Mouse (Mus musculus) lung, postnatal 0 days (tissue): ENCODE measurements around the gene Scrn3. TPM values are rescaled to one million over a fixed set of nuclear protein-coding genes. Genes with fewer than 3 reads are reported as not detected.

ENCODE experiments used
- ATAC-seq: fragments of 200-750 bp; cut with Nextera tagmentation; 2 replicates; pipeline ENCODE4 v1.8.0; 2017; ENCODE audit warnings: moderate library complexity
- DNase-seq: peaks from one replicate; pipeline ENCODE4 v3.0.0-alpha.2; 2016; ENCODE audit warnings: low spot score
- H3K27ac ChIP-seq: fragments of 300-500 bp; sonication (generic); 2 replicates; pipeline ENCODE4 v1.5.1; 2014; ENCODE audit warnings: antibody characterized with exemption, mild to moderate bottlenecking, low read length, mixed read lengths
- H3K27me3 ChIP-seq: fragments of 300-500 bp; sonication (generic); replicated peaks from 2 replicates; pipeline ENCODE4 v1.6.1; 2014; ENCODE audit warnings: low read length, mixed read lengths; ENCODE audit not compliant: insufficient read depth
- H3K36me3 ChIP-seq: fragments of 300-500 bp; sonication (generic); 2 replicates; pipeline ENCODE4 v1.6.1; 2014; ENCODE audit warnings: low read length, mixed read lengths; ENCODE audit not compliant: insufficient read depth
- H3K4me1 ChIP-seq: fragments of 300-500 bp; sonication (generic); 2 replicates; pipeline ENCODE4 v1.6.1; 2014; ENCODE audit warnings: antibody characterized with exemption, low read depth, low read length, mixed read lengths; ENCODE audit not compliant: insufficient read depth
- H3K4me2 ChIP-seq: fragments of 300-500 bp; sonication (generic); replicated peaks from 2 replicates; pipeline ENCODE4 v1.6.1; 2014; ENCODE audit warnings: low read depth, mild to moderate bottlenecking, low read length, moderate library complexity, mixed read lengths
- H3K4me3 ChIP-seq: fragments of 300-500 bp; sonication (generic); 2 replicates; pipeline ENCODE4 v1.5.1; 2014; ENCODE audit warnings: low read depth, low read length
- H3K9ac ChIP-seq: fragments of 300-500 bp; sonication (generic); replicated peaks from 2 replicates; pipeline ENCODE4 v1.6.1; 2014; ENCODE audit warnings: low read depth, mild to moderate bottlenecking
- H3K9me3 ChIP-seq: fragments of 300-500 bp; sonication (generic); 2 replicates; pipeline ENCODE4 v1.6.1; 2016; ENCODE audit warnings: low read length, mixed read lengths
- CTCF ChIP-seq: IDR thresholded peaks from 2 replicates; pipeline ENCODE4 v1.5.1; 2016; ENCODE audit warnings: antibody characterized with exemption, mild to moderate bottlenecking
- EP300 ChIP-seq: IDR thresholded peaks from 2 replicates; pipeline ENCODE4 v1.6.1; 2016; ENCODE audit warnings: antibody characterized with exemption, mild to moderate bottlenecking, control low read depth
- WGBS: fragments of 180-500 bp; shearing (Covaris S2); extraction: QIAGEN DNeasy Blood & Tissue Kit; methylation state at CpG from one replicate; pipeline ENCODE4 v1.1.7; 2014; 5-methylcytosine and 5-hydroxymethylcytosine counted together
- polyA plus RNA-seq: library from polyadenylated mRNA; unstranded; fragments of >200 nt; fragmentation: Nextera tagmentation; extraction: Ambion mirVana; gene quantifications from 2 replicates; pipeline ENCODE4 v1.2.1, GENCODE M21; 2015

The Scrn3 gene
- polyA plus RNA-seq, result 10.9 and 12.8 TPM in 2 replicates

DNA sequence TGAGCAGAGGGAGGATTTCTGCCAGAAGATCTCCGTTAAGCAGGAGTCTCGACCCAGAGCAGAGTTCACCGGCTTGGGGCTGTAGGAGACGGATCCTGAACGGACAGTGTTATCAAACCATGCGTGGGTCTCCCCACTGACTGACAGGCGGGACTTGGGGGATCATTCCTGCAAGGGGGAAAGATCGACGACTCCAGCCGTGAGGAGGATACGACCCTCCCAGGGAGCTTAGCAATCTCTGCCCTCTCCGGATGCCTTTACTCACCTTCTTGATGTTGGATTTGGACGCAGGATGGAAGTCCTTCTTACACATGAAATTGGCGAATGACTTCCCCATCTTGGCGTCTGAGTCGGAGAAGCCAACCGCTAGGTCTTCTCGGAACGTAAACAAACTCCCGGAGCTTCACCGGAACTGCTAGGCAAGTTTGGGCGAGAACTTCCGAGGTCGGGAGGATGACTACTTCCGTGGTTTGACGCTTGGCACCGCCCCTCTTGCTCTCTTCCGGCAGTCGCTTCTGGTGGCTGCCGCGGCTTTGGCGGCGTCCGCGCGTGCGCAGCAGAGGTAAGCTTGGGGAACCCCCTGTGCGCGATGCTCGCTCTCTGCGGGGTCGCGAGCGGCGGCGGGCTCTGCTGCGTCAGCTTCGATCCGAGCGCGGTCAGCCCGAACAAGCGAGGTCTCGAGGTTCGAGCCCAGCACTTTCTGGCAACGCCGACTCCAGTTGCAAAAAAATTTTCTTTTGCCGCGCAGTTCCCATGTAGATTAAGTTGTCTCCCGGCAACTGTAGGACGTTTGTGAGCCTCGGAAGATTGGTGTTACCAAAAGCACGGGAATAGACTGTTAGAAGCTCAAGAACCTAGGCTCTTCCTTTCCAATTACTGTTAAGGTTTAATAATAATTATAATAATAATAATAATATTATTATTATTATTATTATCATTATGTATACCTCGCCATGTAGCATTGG is at the start of gene Scrn3, which contains the start of gene Cir1:
Gene Scrn3, plus strand, starts transcription at position 450 of the 965 bp plus-strand sequence.
Gene Cir1, minus strand, starts transcription at position 550 of the 965 bp plus-strand sequence.
- H3K27me3 ChIP-seq, result no peaks in the 10 kb centered on the region
- DNase-seq, result peak; percentile 99
- ATAC-seq, result peak; percentile 99
- no peak for TF ChIP-seq CTCF
- TF ChIP-seq EP300, result peak; percentile 65; the same call in 1 of the 2 replicates
- peaks cover 3% of the 10 kb centered on the region; the same call in 1 of the 2 replicates for H3K4me1 ChIP-seq
- peak within 1 kb of the TSS; percentile 72 for H3K4me2 ChIP-seq
- peak within 1 kb of the TSS; percentile 75 for H3K4me3 ChIP-seq
- H3K9ac ChIP-seq, result peak within 1 kb of the TSS; percentile 88
- H3K36me3 ChIP-seq, result peaks cover 9% of the 10 kb centered on the region; the same call in 1 of the 2 replicates
- under 1% methylated on average over 64 of the region's 64 CpGs for WGBS
- no peaks in the 10 kb centered on the region for H3K9me3 ChIP-seq
- H3K27ac ChIP-seq, result peak within 1 kb of the TSS; percentile 74

- Histone ChIP-seq H3K9ac (no peak overlapping the region), H3K4me3 (peak overlapping the region; percentile 26), H3K4me2 (peak overlapping the region; percentile 54), H3K27me3 (peaks cover 38% of the 10 kb centered on the region), H3K36me3 (no peaks in the 10 kb centered on the region), H3K27ac (no peak overlapping the region), H3K4me1 (peaks cover 12% of the 10 kb centered on the region; the same call in 1 of the 2 replicates), H3K9me3 (no peaks in the 10 kb centered on the region)
- WGBS, result 9% methylated on average over 16 of the region's 16 CpGs
- DNase-seq, result peak; percentile 52
- ATAC-seq, result no peak
- no peak for TF ChIP-seq CTCF
These were observed 49.1 kb upstream of the Scrn3 start for GRCm38 (mm10) chr2:73263172-73263765.

DNA sequence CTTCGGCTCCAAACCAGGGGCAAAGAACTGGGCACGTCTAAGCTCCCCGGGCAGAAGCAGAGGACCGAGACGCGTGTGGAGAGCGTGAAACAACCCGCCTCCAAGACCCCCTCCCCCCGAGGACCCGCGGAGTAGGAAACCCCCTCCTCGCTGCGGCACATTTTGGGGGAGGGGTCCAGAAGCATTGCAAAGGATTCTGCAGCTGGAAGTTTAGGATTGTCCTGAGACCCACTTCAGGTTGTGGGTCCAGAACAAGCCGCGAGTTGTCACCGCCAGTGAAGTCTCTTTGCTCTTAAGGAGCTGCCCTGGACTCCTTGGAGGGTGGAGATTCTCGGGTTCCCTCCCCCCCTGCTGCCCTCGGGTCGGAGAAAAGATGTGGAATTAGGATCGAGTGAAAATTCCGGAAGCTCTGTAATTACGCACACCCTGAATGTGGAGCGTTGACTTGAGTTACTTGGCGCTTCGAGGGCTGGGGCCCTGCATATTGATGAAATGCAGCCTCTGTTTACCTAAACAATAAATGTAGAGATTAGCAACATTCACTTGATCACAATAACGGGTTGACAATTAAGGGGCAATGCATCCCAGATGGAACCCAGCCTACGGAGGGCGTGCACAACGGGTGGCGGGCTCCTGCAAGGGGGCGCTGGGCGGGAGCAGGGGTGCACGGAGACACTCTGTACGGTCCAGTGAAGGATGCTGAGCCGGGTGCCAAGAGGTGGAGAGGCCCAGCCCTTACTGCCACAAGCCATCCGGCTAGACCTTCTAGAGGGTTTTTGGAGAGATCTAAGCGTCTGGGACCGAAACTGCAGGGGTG is 48.4 kb upstream of the Scrn3 start:
- Histone ChIP-seq H3K4me2 (peak overlapping the region; percentile 54), H3K9me3 (no peaks in the 10 kb centered on the region), H3K9ac (no peak overlapping the region), H3K27me3 (peaks cover 41% of the 10 kb centered on the region), H3K36me3 (no peaks in the 10 kb centered on the region), H3K4me1 (peaks cover 12% of the 10 kb centered on the region; the same call in 1 of the 2 replicates), H3K4me3 (peak overlapping the region; percentile 26), H3K27ac (no peak overlapping the region)
- WGBS, result under 1% methylated on average over 38 of the region's 38 CpGs
- no peak for TF ChIP-seq CTCF
- TF ChIP-seq EP300, result no peak
- ATAC-seq, result peak; percentile 40; the same call in 1 of the 2 replicates
- DNase-seq, result peak; percentile 57

DNA sequence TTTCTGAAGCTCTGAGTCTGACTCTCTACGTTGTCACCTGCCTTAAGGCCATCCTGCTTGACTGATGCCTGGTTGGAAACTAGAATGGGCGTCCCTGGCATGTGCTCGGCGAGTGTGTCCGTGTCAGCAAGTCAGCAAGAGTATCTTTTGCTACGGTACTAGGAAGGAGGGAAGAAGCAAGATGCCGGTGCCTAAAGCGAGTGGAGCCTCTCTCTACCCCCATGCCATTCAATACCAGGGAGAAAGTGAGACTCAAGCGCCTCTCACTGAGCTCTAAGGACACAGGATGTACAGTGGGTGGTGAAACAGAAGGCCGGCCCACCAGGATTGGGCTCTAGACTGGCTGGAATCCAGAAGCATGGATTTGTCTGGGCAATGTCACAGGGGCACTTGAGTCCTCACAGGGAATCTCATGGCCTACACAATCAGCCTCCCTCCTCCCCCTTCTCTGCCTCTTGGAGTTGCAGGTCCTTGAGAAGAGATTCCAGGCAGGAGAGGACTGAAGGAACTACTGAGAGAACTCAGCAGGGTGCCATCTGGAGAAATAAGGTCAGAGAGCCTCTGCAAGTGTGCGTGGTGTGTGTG is 47.7 kb upstream of the Scrn3 start:
- no peaks in the 10 kb centered on the region for H3K9me3 ChIP-seq
- peak overlapping the region; percentile 54; the same call in 1 of the 2 replicates for H3K4me2 ChIP-seq
- H3K4me3 ChIP-seq, result peak overlapping the region; percentile 12; the same call in 1 of the 2 replicates
- no peak overlapping the region for H3K27ac ChIP-seq
- H3K27me3 ChIP-seq, result peaks cover 43% of the 10 kb centered on the region
- H3K9ac ChIP-seq, result no peak overlapping the region
- DNase-seq (no peak), ATAC-seq (no peak)
- H3K4me1 ChIP-seq, result peaks cover 12% of the 10 kb centered on the region; the same call in 1 of the 2 replicates
- H3K36me3 ChIP-seq, result no peaks in the 10 kb centered on the region
- TF ChIP-seq CTCF, result no peak
- WGBS, result 5% methylated on average over 10 of the region's 11 CpGs

DNA sequence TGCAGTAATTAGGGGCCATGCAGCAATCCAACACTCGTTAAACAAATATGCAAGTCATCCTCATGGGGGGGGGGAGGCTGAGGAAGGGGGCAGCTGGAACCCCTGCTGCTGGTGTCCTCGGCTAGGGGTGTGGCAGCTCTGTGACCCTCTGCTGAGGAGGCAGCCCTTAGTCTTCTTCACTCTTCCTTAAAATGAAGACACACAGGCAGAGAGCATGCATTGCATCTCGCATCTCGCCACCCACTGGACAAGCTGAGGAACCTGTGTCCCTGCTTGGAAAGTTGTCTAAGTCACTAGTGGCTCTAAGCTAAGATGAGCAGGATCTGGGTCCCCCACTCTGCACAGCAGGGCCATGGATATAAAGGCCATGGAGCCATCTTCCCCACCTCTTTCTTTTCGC is 46.4 kb upstream of the Scrn3 start:
- WGBS, result 8% methylated on average over 5 of the region's 5 CpGs
- Histone ChIP-seq H3K4me3 (no peak overlapping the region), H3K9ac (no peak overlapping the region), H3K27me3 (peaks cover 54% of the 10 kb centered on the region), H3K9me3 (no peaks in the 10 kb centered on the region), H3K36me3 (no peaks in the 10 kb centered on the region), H3K27ac (no peak overlapping the region), H3K4me2 (no peak overlapping the region), H3K4me1 (peaks cover 12% of the 10 kb centered on the region; the same call in 1 of the 2 replicates)
- DNase-seq (no peak), ATAC-seq (no peak)
- TF ChIP-seq EP300, result no peak
- TF ChIP-seq CTCF, result peak; percentile 38; the same call in 1 of the 2 replicates
